In the genomic region with DNA sequence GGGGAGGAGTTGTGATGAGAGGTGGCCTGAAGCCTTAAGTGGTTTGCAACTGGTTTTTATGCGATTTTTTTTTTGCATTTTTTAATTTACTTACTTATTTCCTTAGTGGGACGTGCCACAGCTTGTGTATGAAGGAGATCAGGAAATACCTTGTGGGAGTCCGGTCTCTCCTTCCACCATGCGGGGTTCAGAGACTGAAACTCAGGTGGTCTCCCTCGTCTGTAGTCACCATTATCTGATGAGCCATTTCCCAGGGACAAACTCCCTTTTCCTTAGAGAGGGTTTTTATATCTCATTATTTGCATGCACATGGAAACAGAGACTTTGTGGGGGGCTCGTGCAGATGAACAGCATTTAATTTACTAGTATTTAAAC, we compare ENCODE assay signal across 8 mouse cellular contexts. TPM values are rescaled to one million over a fixed set of nuclear protein-coding genes. Genes with fewer than 3 reads are reported as not detected.
DNase-seq lines count a peak whose midpoint lies in the region; ATAC-seq and TF ChIP-seq lines count a peak whose summit lies in the region.

No protein-coding gene starts in this region.

- no peak overlapping the region for H3K27ac ChIP-seq in neural tube, embryonic 11.5 days (ENCODE audit: low read depth, low read length)
- no peak overlapping the region for H3K27ac ChIP-seq in limb, embryonic 14.5 days (replicated peaks; ENCODE audit: low read depth, low read length)
- H3K27ac ChIP-seq in stomach, embryonic 14.5 days (ENCODE audit: low read length): no peak overlapping the region

- H3K4me3 ChIP-seq in erythroblast, embryonic 14.5 days (replicated peaks): peak overlapping the region; percentile 62
- H3K4me3 ChIP-seq in neural tube, embryonic 11.5 days (ENCODE audit: low read depth, low read length): peak overlapping the region; percentile 40
- H3K4me3 ChIP-seq in limb, embryonic 14.5 days (replicated peaks; ENCODE audit: low read length): peak overlapping the region; percentile 57
- H3K4me3 ChIP-seq in stomach, embryonic 14.5 days (ENCODE audit: low read depth, low read length): peak overlapping the region; percentile 45

- no peak for TF ChIP-seq POLR2A in limb, embryonic 14.5 days (IDR thresholded peaks at IDR 0.05; ENCODE audit: borderline replicate concordance, extremely low read depth, insufficient read depth, insufficient read length)

- no peak for ATAC-seq in erythroblast, adult 5-6 weeks (replicated peaks; ENCODE audit: low FRiP score, poor library complexity, severe bottlenecking)
- ATAC-seq in neural tube, embryonic 11.5 days (ENCODE audit: insufficient read depth, low FRiP score, low TSS enrichment): peak; percentile 35; the same call in 1 of the 2 replicates
- no peak; the same call in 1 of the 2 replicates for ATAC-seq in limb, embryonic 14.5 days (ENCODE audit: low FRiP score, low read depth)
- no peak for ATAC-seq in stomach, embryonic 14.5 days (ENCODE audit: insufficient number of reproducible peaks, insufficient read depth, low FRiP score, low read depth)

- H3K4me2 ChIP-seq in neural tube, embryonic 11.5 days (ENCODE audit: low read depth): peak overlapping the region; percentile 40
- peak overlapping the region; percentile 49 for H3K4me2 ChIP-seq in limb, embryonic 14.5 days (replicated peaks; ENCODE audit: low read depth, low read length, severe bottlenecking)
- peak overlapping the region; percentile 42 for H3K4me2 ChIP-seq in stomach, embryonic 14.5 days (replicated peaks; ENCODE audit: low read depth, low read length)

- 59% methylated on average over 6 of the region's 6 CpGs for WGBS in neural tube, embryonic 11.5 days
- WGBS in limb, embryonic 14.5 days: 51% methylated on average over 6 of the region's 6 CpGs
- 51% methylated on average over 6 of the region's 6 CpGs for WGBS in stomach, embryonic 14.5 days

- no peak overlapping the region; the same call in 1 of the 2 replicates for H3K9ac ChIP-seq in neural tube, embryonic 11.5 days (ENCODE audit: low read length)
- H3K9ac ChIP-seq in limb, embryonic 14.5 days (ENCODE audit: low read depth, low read length, severe bottlenecking): peak overlapping the region; percentile 69
- H3K9ac ChIP-seq in stomach, embryonic 14.5 days (replicated peaks; ENCODE audit: low read depth, low read length): no peak overlapping the region

- H3K4me1 ChIP-seq in erythroblast, embryonic 14.5 days (ENCODE audit: control insufficient read depth): peaks cover 4% of the 10 kb centered on the region
- H3K4me1 ChIP-seq in neural tube, embryonic 11.5 days (ENCODE audit: control insufficient read depth, insufficient read depth, low read length): no peaks in the 10 kb centered on the region
- H3K4me1 ChIP-seq in limb, embryonic 14.5 days (ENCODE audit: control insufficient read depth, insufficient read depth, low read length): no peaks in the 10 kb centered on the region
- 0 out of 2 replicates have a peak, but pooled peaks cover 2% of the 10 kb centered on the region for H3K4me1 ChIP-seq in stomach, embryonic 14.5 days (ENCODE audit: control insufficient read depth, insufficient read depth, low read length)

- DNase-seq in neural tube, embryonic 11.5 days (ENCODE audit: low spot score): no peak
- no peak for DNase-seq in neural tube, embryonic 10.5 days (ENCODE audit: extremely low spot score, low spot score)
- DNase-seq in limb, embryonic 14.5 days (ENCODE audit: low spot score): no peak
- DNase-seq in retina, embryonic 14.5 days (ENCODE audit: low spot score): no peak
- no peak for DNase-seq in left cerebral cortex, adult 11 months (ENCODE audit: low spot score)

- H3K27me3 ChIP-seq in erythroblast, embryonic 14.5 days (ENCODE audit: control insufficient read depth): no peaks in the 10 kb centered on the region
- H3K27me3 ChIP-seq in neural tube, embryonic 11.5 days (ENCODE audit: control insufficient read depth, insufficient read depth, low read length): no peaks in the 10 kb centered on the region
- no peaks in the 10 kb centered on the region for H3K27me3 ChIP-seq in limb, embryonic 14.5 days (ENCODE audit: control insufficient read depth, insufficient read depth, low read length)
- no peaks in the 10 kb centered on the region for H3K27me3 ChIP-seq in stomach, embryonic 14.5 days (ENCODE audit: control insufficient read depth, insufficient read depth, low read length)

- peaks cover 2% of the 10 kb centered on the region; the same call in 1 of the 2 replicates for H3K9me3 ChIP-seq in erythroblast, embryonic 14.5 days (ENCODE audit: control insufficient read depth, low read length)
- H3K9me3 ChIP-seq in neural tube, embryonic 11.5 days (ENCODE audit: control insufficient read depth, low read length): no peaks in the 10 kb centered on the region
- no peaks in the 10 kb centered on the region for H3K9me3 ChIP-seq in limb, embryonic 14.5 days (ENCODE audit: control insufficient read depth, low read length)
- no peaks in the 10 kb centered on the region for H3K9me3 ChIP-seq in stomach, embryonic 14.5 days (ENCODE audit: control insufficient read depth, low read depth, low read length)

- no peaks in the 10 kb centered on the region for H3K36me3 ChIP-seq in erythroblast, embryonic 14.5 days (ENCODE audit: control insufficient read depth)
- no peaks in the 10 kb centered on the region for H3K36me3 ChIP-seq in neural tube, embryonic 11.5 days (ENCODE audit: control insufficient read depth, insufficient read depth, low read length)
- no peaks in the 10 kb centered on the region for H3K36me3 ChIP-seq in limb, embryonic 14.5 days (ENCODE audit: control insufficient read depth, insufficient read depth, low read length)
- H3K36me3 ChIP-seq in stomach, embryonic 14.5 days (ENCODE audit: control insufficient read depth, insufficient read depth, low read length): no peaks in the 10 kb centered on the region

RNA-seq across cellular contexts. Expression of a gene that starts 0.5 kb away (rescaled TPM):
- polyA plus RNA-seq in erythroblast, embryonic 14.5 days (2012): not detected in 2 replicates
- total RNA-seq in erythroblast, adult 5-6 weeks (2015; ENCODE audit: low replicate concordance): not detected in 2 replicates
- 0.60 TPM in 1 of 2 replicates, not detected in the other for total RNA-seq in erythroblast, adult 5-6 weeks (2017; ENCODE audit: low replicate concordance)
- polyA plus RNA-seq in neural tube, embryonic 11.5 days (2014; fragmentation: Nextera tagmentation; extraction: Ambion mirVana): 3.8 and 4.3 TPM in 2 replicates
- 3.2 and 3.5 TPM in 2 replicates for polyA plus RNA-seq in limb, embryonic 14.5 days (2012; rRNA removed)
- polyA plus RNA-seq in limb, embryonic 14.5 days (2014; fragmentation: Nextera tagmentation; extraction: Ambion mirVana): 4.0 and 5.0 TPM in 2 replicates
- polyA plus RNA-seq in stomach, embryonic 14.5 days (2014; fragmentation: Nextera tagmentation; extraction: Ambion mirVana): 5.9 and 8.0 TPM in 2 replicates

RNA-seq across cellular contexts. Expression of a gene that starts 35.9 kb away (rescaled TPM):
- polyA plus RNA-seq in erythroblast, embryonic 14.5 days (2012): 0.01 TPM in 1 of 2 replicates, not detected in the other
- 1.9 TPM in 2 replicates for total RNA-seq in erythroblast, adult 5-6 weeks (2015; ENCODE audit: low replicate concordance)
- total RNA-seq in erythroblast, adult 5-6 weeks (2017; ENCODE audit: low replicate concordance): 0.43 and 1.3 TPM in 2 replicates
- polyA plus RNA-seq in neural tube, embryonic 11.5 days (2014; fragmentation: Nextera tagmentation; extraction: Ambion mirVana): 11.1 and 12.4 TPM in 2 replicates
- 6.1 and 7.0 TPM in 2 replicates for polyA plus RNA-seq in limb, embryonic 14.5 days (2012; rRNA removed)
- 12.7 TPM in 2 replicates for polyA plus RNA-seq in limb, embryonic 14.5 days (2014; fragmentation: Nextera tagmentation; extraction: Ambion mirVana)
- polyA plus RNA-seq in stomach, embryonic 14.5 days (2014; fragmentation: Nextera tagmentation; extraction: Ambion mirVana): 13.5 and 14.9 TPM in 2 replicates

RNA-seq across cellular contexts. Expression of a gene that starts 41.4 kb away (rescaled TPM):
- 0.04 TPM in 1 of 2 replicates, not detected in the other for polyA plus RNA-seq in erythroblast, embryonic 14.5 days (2012)
- 0.19 and 1.9 TPM in 2 replicates for total RNA-seq in erythroblast, adult 5-6 weeks (2015; ENCODE audit: low replicate concordance)
- total RNA-seq in erythroblast, adult 5-6 weeks (2017; ENCODE audit: low replicate concordance): 1.4 TPM in 2 replicates
- polyA plus RNA-seq in neural tube, embryonic 11.5 days (2014; fragmentation: Nextera tagmentation; extraction: Ambion mirVana): 16.9 and 20.8 TPM in 2 replicates
- polyA plus RNA-seq in limb, embryonic 14.5 days (2012; rRNA removed): 13.5 and 16.7 TPM in 2 replicates
- polyA plus RNA-seq in limb, embryonic 14.5 days (2014; fragmentation: Nextera tagmentation; extraction: Ambion mirVana): 17.5 and 20.9 TPM in 2 replicates
- 21.7 and 22.2 TPM in 2 replicates for polyA plus RNA-seq in stomach, embryonic 14.5 days (2014; fragmentation: Nextera tagmentation; extraction: Ambion mirVana)

Comparison
In these comparisons a context has a peak if more than half of its experiments do, and no peak if none do; other contexts are left out.
1. RNA of a gene that starts 41.4 kb away (polyA plus RNA-seq): 21.7 to 22.2 TPM in stomach, embryonic 14.5 days, 13.5 to 20.9 TPM in limb, embryonic 14.5 days and 16.9 to 20.8 TPM in neural tube, embryonic 11.5 days; 0.04 TPM in erythroblast, embryonic 14.5 days; every median in the first group is over 10 times any median in the second.
2. Peak in every context shown above with its lines, with median percentiles within 50 percentile points of each other: H3K4me3 ChIP-seq and H3K4me2 ChIP-seq.